Mouse (Mus musculus) kidney, postnatal 0 days (tissue): ENCODE results near the gene Gmeb2. TPM values are rescaled to one million over a fixed set of nuclear protein-coding genes. Genes with fewer than 3 reads are reported as not detected.
"Not testable (repeated sequence)": the region's sequence is repeated elsewhere in the genome, so short reads cannot be mapped to it uniquely, and the experiment has no call there.

Experiments
- ATAC-seq: fragments of 200-750 bp; cut with Nextera tagmentation; replicated peaks from 2 replicates; pipeline ENCODE4 v1.8.0; 2017; ENCODE audit warnings: low read depth, moderate number of reproducible peaks, moderate TSS enrichment, moderate library complexity; ENCODE audit not compliant: low FRiP score
- DNase-seq: peaks from one replicate; pipeline ENCODE4 v3.0.0-alpha.2; 2016; ENCODE audit warnings: low spot score
- H3K27ac ChIP-seq: fragments of 300-500 bp; sonication (generic); 2 replicates; pipeline ENCODE4 v1.5.1; 2014; ENCODE audit warnings: mild to moderate bottlenecking
- H3K27me3 ChIP-seq: fragments of 300-500 bp; sonication (generic); 2 replicates; pipeline ENCODE4 v1.6.1; 2014; ENCODE audit warnings: low read length, mixed read lengths; ENCODE audit not compliant: insufficient read depth
- H3K36me3 ChIP-seq: fragments of 300-500 bp; sonication (generic); 2 replicates; pipeline ENCODE4 v1.6.1; 2014; ENCODE audit warnings: low read length, mixed read lengths; ENCODE audit not compliant: insufficient read depth
- H3K4me1 ChIP-seq: fragments of 300-500 bp; sonication (generic); replicated peaks from 2 replicates; pipeline ENCODE4 v1.6.1; 2014; ENCODE audit warnings: antibody characterized with exemption, low read length, mixed read lengths; ENCODE audit not compliant: insufficient read depth
- H3K4me2 ChIP-seq: fragments of 300-500 bp; sonication (generic); 2 replicates; pipeline ENCODE4 v1.6.1; 2014; ENCODE audit warnings: mild to moderate bottlenecking, low read length, moderate library complexity, mixed read lengths
- H3K4me3 ChIP-seq: fragments of 300-500 bp; sonication (generic); replicated peaks from 2 replicates; pipeline ENCODE4 v1.5.1; 2014; ENCODE audit warnings: low read depth, low read length
- H3K9ac ChIP-seq: fragments of 300-500 bp; sonication (generic); 2 replicates; pipeline ENCODE4 v1.6.1; 2014; ENCODE audit warnings: low read depth, low read length
- H3K9me3 ChIP-seq: fragments of 300-500 bp; sonication (generic); replicated peaks from 2 replicates; pipeline ENCODE4 v1.6.1; 2016; ENCODE audit warnings: low read length, inconsistent platforms, mixed read lengths
- CTCF ChIP-seq: IDR thresholded peaks from 2 replicates; pipeline ENCODE4 v1.5.1; 2016; ENCODE audit warnings: antibody characterized with exemption, low read depth, mild to moderate bottlenecking, moderate library complexity
- WGBS: fragments of 180-500 bp; shearing (Covaris S2); extraction: QIAGEN DNeasy Blood & Tissue Kit; methylation state at CpG from one replicate; pipeline ENCODE4 v1.1.7; 2014; 5-methylcytosine and 5-hydroxymethylcytosine counted together
- polyA plus RNA-seq: library from polyadenylated mRNA; unstranded; fragments of >200 nt; fragmentation: Nextera tagmentation; extraction: Ambion mirVana; gene quantifications from 2 replicates; pipeline ENCODE4 v1.2.1, GENCODE M21; 2015

Gene Gmeb2
- 8.1 and 9.8 TPM in 2 replicates for polyA plus RNA-seq

- peak; percentile 29; the same call in 1 of the 2 replicates for TF ChIP-seq CTCF
- peak within 1 kb of the TSS; percentile 80 for H3K9ac ChIP-seq
- H3K36me3 ChIP-seq, H3K4me1 ChIP-seq, H3K9me3 ChIP-seq, H3K27me3 ChIP-seq: not testable (repeated sequence)
- DNase-seq (peak; percentile 98), ATAC-seq (peak; percentile 97)
- peak within 1 kb of the TSS; percentile 90 for H3K27ac ChIP-seq
- under 1% methylated on average over 37 of the region's 38 CpGs for WGBS
- peak within 1 kb of the TSS; percentile 67 for H3K4me2 ChIP-seq
- peak within 1 kb of the TSS; percentile 63 for H3K4me3 ChIP-seq
Measured at GRCm38 (mm10) chr2:181287958-181288350, at the start of gene Gmeb2. Gene Gmeb2, minus strand, starts transcription at chr2:181288035.

DNA sequence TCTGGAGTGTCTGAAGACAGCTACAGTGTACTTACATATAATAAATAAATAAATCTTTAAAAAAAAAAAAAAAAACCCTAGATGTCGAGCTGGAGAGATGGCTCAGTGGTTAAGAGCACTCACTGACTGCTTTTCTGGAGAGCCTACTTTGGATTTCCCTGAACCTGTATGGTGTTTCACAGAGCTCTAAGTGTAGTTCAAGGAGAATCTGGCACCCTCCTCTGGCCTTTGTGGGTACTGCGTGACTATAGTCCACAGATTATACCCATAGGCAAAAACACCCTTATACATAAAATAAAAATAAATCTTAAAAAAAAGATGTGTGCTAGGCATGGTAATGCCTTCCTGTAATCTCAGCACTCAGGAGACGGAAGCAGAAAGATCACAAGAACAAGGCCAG is 46.2 kb upstream of the Gmeb2 start:
- H3K9ac ChIP-seq = no peak overlapping the region
- no peak overlapping the region for H3K4me2 ChIP-seq
- ATAC-seq = no peak; the same call in 1 of the 2 replicates
- peak; percentile 75 for TF ChIP-seq CTCF
- H3K36me3 ChIP-seq = peaks cover 47% of the 10 kb centered on the region
- WGBS = 64% methylated on average over 3 of the region's 3 CpGs
- H3K9me3 ChIP-seq = no peaks in the 10 kb centered on the region
- H3K4me3 ChIP-seq = no peak overlapping the region
- no peaks in the 10 kb centered on the region for H3K27me3 ChIP-seq
- no peaks in the 10 kb centered on the region for H3K4me1 ChIP-seq
- H3K27ac ChIP-seq = no peak overlapping the region
- DNase-seq = peak; percentile 75

DNA sequence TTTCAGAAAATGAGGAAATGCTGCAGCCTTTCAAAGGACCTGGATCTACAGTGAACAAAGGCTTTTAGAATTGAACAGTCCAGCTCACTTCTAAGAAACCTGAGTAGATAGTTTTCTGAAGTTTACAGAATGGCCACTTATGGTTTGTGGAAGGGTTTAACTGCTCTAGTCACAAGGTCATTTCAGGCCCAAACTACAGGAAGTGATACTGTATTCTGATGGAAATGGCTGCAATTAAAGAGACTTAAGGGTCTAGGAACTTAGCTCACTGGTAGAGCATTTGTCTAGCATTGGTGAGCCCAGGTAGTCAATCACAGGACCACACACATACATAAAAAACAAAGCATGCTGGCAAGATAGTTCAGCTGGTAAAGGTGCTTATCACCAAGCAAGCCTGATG is 44.7 kb upstream of the Gmeb2 start:
- peaks cover 43% of the 10 kb centered on the region for H3K36me3 ChIP-seq
- no peak for TF ChIP-seq CTCF
- no peaks in the 10 kb centered on the region for H3K4me1 ChIP-seq
- DNase-seq = no peak
- H3K27me3 ChIP-seq = no peaks in the 10 kb centered on the region
- ATAC-seq = no peak
- no peak overlapping the region for H3K27ac ChIP-seq
- H3K4me3 ChIP-seq = no peak overlapping the region
- no peak overlapping the region for H3K4me2 ChIP-seq
- no peak overlapping the region for H3K9ac ChIP-seq
- no peaks in the 10 kb centered on the region for H3K9me3 ChIP-seq

DNA sequence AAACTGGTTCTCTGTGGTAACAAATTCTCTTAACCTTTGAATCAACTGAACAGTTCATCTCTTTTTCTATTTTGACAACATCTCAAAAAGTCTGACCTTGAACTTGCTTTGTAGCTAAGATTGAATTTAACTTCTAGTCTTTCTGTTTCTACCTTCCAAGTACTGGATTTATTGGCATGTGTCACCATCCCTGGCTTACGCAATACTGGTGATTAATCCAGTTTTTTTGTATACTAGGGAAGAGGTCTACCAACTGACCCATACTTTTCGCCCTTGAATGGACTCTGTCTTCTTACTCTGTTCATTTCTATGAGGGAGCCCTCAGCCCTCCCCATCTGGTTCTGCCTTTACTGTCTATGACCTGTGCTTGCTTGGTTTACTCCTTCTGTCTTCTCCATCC is 38.3 kb upstream of the Gmeb2 start:
- no peak for DNase-seq
- H3K4me2 ChIP-seq = no peak overlapping the region
- no peaks in the 10 kb centered on the region for H3K4me1 ChIP-seq
- H3K4me3 ChIP-seq = no peak overlapping the region
- peaks cover 48% of the 10 kb centered on the region for H3K36me3 ChIP-seq
- TF ChIP-seq CTCF = no peak
- 88% methylated on average over 2 of the region's 2 CpGs for WGBS
- H3K9ac ChIP-seq = no peak overlapping the region
- H3K27me3 ChIP-seq = no peaks in the 10 kb centered on the region
- H3K9me3 ChIP-seq = no peaks in the 10 kb centered on the region
- ATAC-seq = no peak
- H3K27ac ChIP-seq = no peak overlapping the region

DNA sequence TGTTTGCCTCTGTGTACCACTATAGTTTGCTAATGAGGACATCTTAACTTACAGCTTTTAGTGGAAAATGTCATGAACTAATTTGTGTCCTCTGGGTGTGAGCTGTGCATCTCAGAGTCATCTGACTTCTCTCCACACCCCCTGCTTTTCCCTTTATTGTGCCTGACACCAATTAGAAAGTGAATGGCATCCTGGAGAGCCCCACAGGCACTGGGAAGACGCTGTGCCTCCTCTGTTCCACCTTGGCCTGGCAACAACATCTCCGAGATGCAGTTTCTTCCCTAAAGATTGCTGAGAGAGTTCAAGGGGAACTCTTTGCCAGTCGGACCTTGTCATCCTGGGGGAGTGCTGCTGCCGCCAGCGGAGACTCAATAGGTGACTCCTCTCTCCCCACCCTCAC is 34.3 kb upstream of the Gmeb2 start:
- peaks cover 31% of the 10 kb centered on the region for H3K36me3 ChIP-seq
- ATAC-seq = no peak
- H3K27me3 ChIP-seq = no peaks in the 10 kb centered on the region
- H3K9ac ChIP-seq = no peak overlapping the region
- peaks cover 6% of the 10 kb centered on the region for H3K4me1 ChIP-seq
- H3K4me3 ChIP-seq = no peak overlapping the region
- no peak for TF ChIP-seq CTCF
- no peak for DNase-seq
- H3K9me3 ChIP-seq = no peaks in the 10 kb centered on the region
- H3K4me2 ChIP-seq = no peak overlapping the region
- WGBS = 67% methylated on average over 5 of the region's 5 CpGs
- H3K27ac ChIP-seq = no peak overlapping the region

DNA sequence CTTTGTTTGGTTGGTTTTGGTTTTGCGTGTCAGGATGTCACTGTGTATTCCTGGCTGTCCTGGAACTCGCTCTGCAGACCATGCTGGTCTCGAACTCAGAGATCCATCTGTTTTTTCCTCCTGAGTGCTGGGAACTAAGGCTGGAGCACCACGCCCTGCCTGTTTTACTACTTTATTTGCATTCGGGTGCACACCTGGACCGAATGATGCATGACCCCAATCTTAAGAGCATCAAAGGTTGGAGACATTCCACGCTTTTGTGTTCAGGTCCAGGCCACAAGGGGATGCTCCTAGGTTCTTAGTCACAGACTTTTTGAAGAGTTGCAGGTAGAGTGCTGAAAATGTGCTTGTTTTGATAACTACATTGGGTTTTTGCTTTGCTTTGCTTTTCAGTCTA is 32.3 kb upstream of the Gmeb2 start:
- ATAC-seq (peak; percentile 6; the same call in 1 of the 2 replicates), DNase-seq (no peak)
- H3K9me3 ChIP-seq = no peaks in the 10 kb centered on the region
- no peak for TF ChIP-seq CTCF
- H3K9ac ChIP-seq = peak overlapping the region; percentile 61
- H3K4me2 ChIP-seq = peak overlapping the region; percentile 70
- peaks cover 16% of the 10 kb centered on the region for H3K36me3 ChIP-seq
- H3K4me3 ChIP-seq = peak overlapping the region; percentile 62
- WGBS = 11% methylated on average over 7 of the region's 7 CpGs
- no peak overlapping the region for H3K27ac ChIP-seq
- H3K27me3 ChIP-seq = no peaks in the 10 kb centered on the region
- peaks cover 6% of the 10 kb centered on the region for H3K4me1 ChIP-seq
